Mouse (Mus musculus) myocyte (in vitro differentiated cells): ENCODE measurements around the gene Lmo1. TPM values are rescaled to one million over a fixed set of nuclear protein-coding genes. Genes with fewer than 3 reads are reported as not detected.

Source experiments
- H3K27me3 ChIP-seq: one replicate; pipeline ENCODE4 v1.6.1; 2011; ENCODE audit not compliant: control insufficient read depth, insufficient read depth, insufficient read length
- H3K36me3 ChIP-seq: one replicate; pipeline ENCODE4 v1.6.1; 2011; ENCODE audit not compliant: control insufficient read depth, insufficient read depth
- H3K4me2 ChIP-seq: one replicate; pipeline ENCODE4 v1.6.1; 2011; ENCODE audit warnings: low read depth, control low read depth
- H3K4me3 ChIP-seq: one replicate; pipeline ENCODE4 v1.5.1; 2011; ENCODE audit warnings: mild to moderate bottlenecking, control low read depth, moderate library complexity
- H3K79me2 ChIP-seq: one replicate; pipeline ENCODE4 v1.6.1; 2011; ENCODE audit not compliant: control insufficient read depth, insufficient read depth
- H3ac ChIP-seq: one replicate; pipeline ENCODE4 v1.6.1; 2011; ENCODE audit not compliant: control insufficient read depth, insufficient read length
- CEBPB ChIP-seq: IDR thresholded peaks from 2 replicates; pipeline ENCODE4 v1.6.1; 2011; ENCODE audit warnings: mild to moderate bottlenecking, moderate library complexity; ENCODE audit not compliant: poor library complexity, insufficient read depth, severe bottlenecking
- E2F4 ChIP-seq: IDR thresholded peaks from one replicate; pipeline ENCODE4 v1.6.1; 2011; ENCODE audit warnings: mild to moderate bottlenecking, control low read depth, moderate library complexity; ENCODE audit not compliant: insufficient read depth
- MAX ChIP-seq: IDR thresholded peaks from one replicate; pipeline ENCODE4 v1.6.1; 2011; ENCODE audit warnings: low read depth, mild to moderate bottlenecking, control low read depth
- MYOD1 ChIP-seq, 3 experiments: IDR thresholded peaks; one replicate each; pipeline ENCODE4 v1.6.1; 2011; ENCODE audit warnings: control low read depth in 2 of 3, low read depth in 2 of 3, mild to moderate bottlenecking in 2 of 3, moderate library complexity in 1 of 3; ENCODE audit not compliant: insufficient read length in 2 of 3, control insufficient read depth in 1 of 3
- MYOG ChIP-seq, 3 experiments: IDR thresholded peaks; one replicate each; pipeline ENCODE4 v1.6.1; 2011; ENCODE audit warnings: control low read depth in 2 of 3, low read depth in 2 of 3, mild to moderate bottlenecking in 2 of 3; ENCODE audit not compliant: insufficient read length in 2 of 3, control insufficient read depth in 1 of 3, insufficient read depth in 1 of 3
- POLR2A ChIP-seq: IDR thresholded peaks from one replicate; pipeline ENCODE4 v1.6.1; 2011; ENCODE audit warnings: low read depth, mild to moderate bottlenecking, control low read depth, moderate library complexity; ENCODE audit not compliant: insufficient read length
- POLR2AphosphoS2 ChIP-seq: IDR thresholded peaks from one replicate; pipeline ENCODE4 v1.6.1; 2011; ENCODE audit warnings: low read depth, control low read depth; ENCODE audit not compliant: insufficient read length
- REST ChIP-seq: IDR thresholded peaks from one replicate; pipeline ENCODE4 v1.6.1; 2011; ENCODE audit warnings: mild to moderate bottlenecking, control low read depth, moderate library complexity; ENCODE audit not compliant: insufficient read depth, insufficient read length
- SRF ChIP-seq: IDR thresholded peaks from one replicate; pipeline ENCODE4 v1.6.1; 2011; ENCODE audit warnings: low read depth; ENCODE audit not compliant: control insufficient read depth, insufficient read length
- TCF12 ChIP-seq: IDR thresholded peaks from one replicate; pipeline ENCODE4 v1.6.1; 2011; ENCODE audit warnings: mild to moderate bottlenecking, control low read depth; ENCODE audit not compliant: poor library complexity, insufficient read depth, severe bottlenecking
- TCF3 ChIP-seq: IDR thresholded peaks from one replicate; pipeline ENCODE4 v1.6.1; 2011; ENCODE audit warnings: low read depth, control low read depth; ENCODE audit not compliant: insufficient read length
- USF1 ChIP-seq: IDR thresholded peaks from one replicate; pipeline ENCODE4 v1.6.1; 2011; ENCODE audit warnings: low read depth, mild to moderate bottlenecking, control low read depth, moderate library complexity
- polyA plus RNA-seq: library from polyadenylated mRNA; unstranded; fragments of >200 nt; fragmentation: generic; extraction: Trizol; gene quantifications from one replicate; pipeline ENCODE4 v1.2.1, GENCODE M21; 2012; ENCODE audit warnings: missing spikeins

The Lmo1 gene
- polyA plus RNA-seq, 1 experiment, result 0.26 TPM

GRCm38 (mm10) chr7:109187244-109188035 is 12.4 kb upstream of the Lmo1 start:
- no peak overlapping the region for H3K4me3 ChIP-seq
- H3ac ChIP-seq, result no peak overlapping the region
- TF ChIP-seq REST (no peak), CEBPB (no peak), MAX (no peak), MYOG (IDR thresholded peaks at IDR 0.05; ENCODE audit: control insufficient read depth in 1 of 3, insufficient read depth in 1 of 3, insufficient read length in 2 of 3, low read depth in 2 of 3) (no peak), MYOD1 (IDR thresholded peaks at IDR 0.05; ENCODE audit: control insufficient read depth in 1 of 3, insufficient read length in 2 of 3, low read depth in 2 of 3) (no peak), POLR2AphosphoS2 (no peak), SRF (no peak), E2F4 (no peak), POLR2A (no peak), TCF3 (no peak), TCF12 (no peak), USF1 (no peak)
- no peaks in the 10 kb centered on the region for H3K36me3 ChIP-seq
- no peaks in the 10 kb centered on the region for H3K27me3 ChIP-seq
- H3K4me2 ChIP-seq, result no peak overlapping the region
- no peaks in the 10 kb centered on the region for H3K79me2 ChIP-seq

- Histone ChIP-seq H3K36me3 (no peaks in the 10 kb centered on the region), H3K4me2 (no peak overlapping the region), H3K4me3 (no peak overlapping the region), H3ac (no peak overlapping the region), H3K79me2 (no peaks in the 10 kb centered on the region), H3K27me3 (no peaks in the 10 kb centered on the region)
- TF ChIP-seq CEBPB (no peak), E2F4 (no peak), SRF (no peak), TCF3 (no peak), POLR2AphosphoS2 (no peak), REST (no peak), MYOD1 (IDR thresholded peaks at IDR 0.05; ENCODE audit: control insufficient read depth in 1 of 3, insufficient read length in 2 of 3, low read depth in 2 of 3) (no peak), MYOG (IDR thresholded peaks at IDR 0.05; ENCODE audit: control insufficient read depth in 1 of 3, insufficient read depth in 1 of 3, insufficient read length in 2 of 3, low read depth in 2 of 3) (no peak), MAX (no peak)
These were observed 11.0 kb upstream of the Lmo1 start for GRCm38 (mm10) chr7:109185975-109186374.

GRCm38 (mm10) chr7:109185564-109185963 is 10.6 kb upstream of the Lmo1 start:
- TF ChIP-seq E2F4 (no peak), POLR2AphosphoS2 (no peak), MAX (no peak), TCF12 (no peak), POLR2A (no peak), MYOG (IDR thresholded peaks at IDR 0.05; ENCODE audit: control insufficient read depth in 1 of 3, insufficient read depth in 1 of 3, insufficient read length in 2 of 3, low read depth in 2 of 3) (no peak), CEBPB (no peak), SRF (no peak), USF1 (no peak), TCF3 (no peak), MYOD1 (IDR thresholded peaks at IDR 0.05; ENCODE audit: control insufficient read depth in 1 of 3, insufficient read length in 2 of 3, low read depth in 2 of 3) (no peak), REST (no peak)
- H3K79me2 ChIP-seq, result no peaks in the 10 kb centered on the region
- H3K36me3 ChIP-seq, result no peaks in the 10 kb centered on the region
- no peaks in the 10 kb centered on the region for H3K27me3 ChIP-seq
- H3K4me2 ChIP-seq, result no peak overlapping the region
- H3ac ChIP-seq, result no peak overlapping the region
- no peak overlapping the region for H3K4me3 ChIP-seq

GRCm38 (mm10) chr7:109176688-109177087 is 1.7 kb upstream of the Lmo1 start:
- Histone ChIP-seq H3ac (no peak overlapping the region), H3K4me2 (no peak overlapping the region), H3K79me2 (no peaks in the 10 kb centered on the region), H3K4me3 (no peak overlapping the region), H3K36me3 (no peaks in the 10 kb centered on the region), H3K27me3 (peaks cover 8% of the 10 kb centered on the region)
- TF ChIP-seq SRF (no peak), TCF12 (no peak), REST (no peak), USF1 (no peak), MAX (no peak)
